8 mouse cellular contexts compared by ENCODE assay signal in genomic region chr19:10239975-10240653, GRCm38 (mm10). TPM values are rescaled to one million over a fixed set of nuclear protein-coding genes. Genes with fewer than 3 reads are reported as not detected.
DNase-seq lines count a peak whose midpoint lies in the region; ATAC-seq and TF ChIP-seq lines count a peak whose summit lies in the region.

No protein-coding gene starts in this region.

- 2% methylated on average over 26 of the region's 26 CpGs for WGBS in embryonic facial prominence, embryonic 11.5 days
- WGBS in intestine, embryonic 15.5 days: 1% methylated on average over 26 of the region's 26 CpGs
- WGBS in neural tube, embryonic 12.5 days: 7% methylated on average over 26 of the region's 26 CpGs

- peak; percentile 24 for ATAC-seq in embryonic facial prominence, embryonic 11.5 days (replicated peaks; ENCODE audit: insufficient number of reproducible peaks, low FRiP score, low TSS enrichment, low read depth)
- peak; percentile 31; the same call in 1 of the 2 replicates for ATAC-seq in intestine, embryonic 15.5 days
- ATAC-seq in neural tube, embryonic 12.5 days (ENCODE audit: low FRiP score, low read depth): peak; percentile 41; the same call in 1 of the 2 replicates

- H3K4me1 ChIP-seq in embryonic facial prominence, embryonic 11.5 days (ENCODE audit: control insufficient read depth, insufficient read depth, low read length): peaks cover 10% of the 10 kb centered on the region; the same call in 1 of the 2 replicates
- peaks cover 34% of the 10 kb centered on the region for H3K4me1 ChIP-seq in intestine, embryonic 15.5 days (replicated peaks)
- peaks cover 17% of the 10 kb centered on the region for H3K4me1 ChIP-seq in neural tube, embryonic 12.5 days

- DNase-seq in layer of hippocampus, adult 2 months (ENCODE audit: low spot score in 2 of 2): no peak
- DNase-seq in layer of hippocampus, adult 9-11 months: no peak
- DNase-seq in embryonic facial prominence, embryonic 11.5 days (ENCODE audit: low spot score): no peak
- no peak for DNase-seq in cerebellum, adult 9-10 months
- no peak for DNase-seq in cerebellum, postnatal 14 days
- DNase-seq in cerebellum, adult 8-10 months: no peak

- H3K36me3 ChIP-seq in embryonic facial prominence, embryonic 11.5 days (replicated peaks; ENCODE audit: control insufficient read depth, insufficient read depth, low read depth, low read length): no peaks in the 10 kb centered on the region
- no peaks in the 10 kb centered on the region for H3K36me3 ChIP-seq in intestine, embryonic 15.5 days
- no peaks in the 10 kb centered on the region for H3K36me3 ChIP-seq in neural tube, embryonic 12.5 days

- no peaks in the 10 kb centered on the region for H3K27me3 ChIP-seq in embryonic facial prominence, embryonic 11.5 days (ENCODE audit: control insufficient read depth, insufficient read depth, low read length)
- H3K27me3 ChIP-seq in intestine, embryonic 15.5 days (replicated peaks): no peaks in the 10 kb centered on the region
- peaks cover 15% of the 10 kb centered on the region for H3K27me3 ChIP-seq in neural tube, embryonic 12.5 days (replicated peaks)

- H3K9ac ChIP-seq in embryonic facial prominence, embryonic 11.5 days (replicated peaks; ENCODE audit: low read length): peak overlapping the region; percentile 73
- peak overlapping the region; percentile 84 for H3K9ac ChIP-seq in intestine, embryonic 15.5 days
- peak overlapping the region; percentile 55; the same call in 1 of the 2 replicates for H3K9ac ChIP-seq in neural tube, embryonic 12.5 days

- no peaks in the 10 kb centered on the region for H3K9me3 ChIP-seq in embryonic facial prominence, embryonic 11.5 days (replicated peaks; ENCODE audit: control insufficient read depth, low read length)
- no peaks in the 10 kb centered on the region for H3K9me3 ChIP-seq in intestine, embryonic 15.5 days
- no peaks in the 10 kb centered on the region for H3K9me3 ChIP-seq in neural tube, embryonic 12.5 days

- H3K27ac ChIP-seq in layer of hippocampus, adult 2 months: peak overlapping the region; percentile 75
- no peak overlapping the region for H3K27ac ChIP-seq in embryonic facial prominence, embryonic 11.5 days (replicated peaks; ENCODE audit: low read depth, low read length)
- peak overlapping the region; percentile 56 for H3K27ac ChIP-seq in intestine, embryonic 15.5 days
- H3K27ac ChIP-seq in neural tube, embryonic 12.5 days: no peak overlapping the region

- TF ChIP-seq CTCF in layer of hippocampus, adult 2 months (conservative IDR thresholded peaks at IDR 0.05): no peak

- H3K4me3 ChIP-seq in layer of hippocampus, adult 2 months: peak overlapping the region; percentile 53
- peak overlapping the region; percentile 49 for H3K4me3 ChIP-seq in embryonic facial prominence, embryonic 11.5 days (ENCODE audit: low read depth, low read length)
- H3K4me3 ChIP-seq in intestine, embryonic 15.5 days (replicated peaks): peak overlapping the region; percentile 63
- peak overlapping the region; percentile 43 for H3K4me3 ChIP-seq in neural tube, embryonic 12.5 days

- peak overlapping the region; percentile 83 for H3K4me2 ChIP-seq in embryonic facial prominence, embryonic 11.5 days (ENCODE audit: low read depth, low read length)
- peak overlapping the region; percentile 93 for H3K4me2 ChIP-seq in intestine, embryonic 15.5 days (replicated peaks)
- peak overlapping the region; percentile 83 for H3K4me2 ChIP-seq in neural tube, embryonic 12.5 days (replicated peaks)

RNA-seq across cellular contexts. Expression of gene Myrf, which starts 0.4 kb away (rescaled TPM):
- 10 to 100 TPM; 27.0 to 27.8 TPM for total RNA-seq in layer of hippocampus, adult 2 months (2021)
- 2.4 and 2.6 TPM in 2 replicates for polyA plus RNA-seq in embryonic facial prominence, embryonic 11.5 days (2014; fragmentation: Nextera tagmentation; extraction: Ambion mirVana)
- polyA plus RNA-seq in intestine, embryonic 15.5 days (2015; fragmentation: Nextera tagmentation; extraction: Ambion mirVana): 12.0 and 14.4 TPM in 2 replicates
- 1.0 and 1.4 TPM in 2 replicates for polyA plus RNA-seq in neural tube, embryonic 12.5 days (2016; fragmentation: Nextera tagmentation; extraction: Ambion mirVana)

RNA-seq across cellular contexts. Expression of gene Fen1, which starts 36.1 kb away (rescaled TPM):
- total RNA-seq in layer of hippocampus, adult 2 months (2021): 10 to 100 TPM in 1 of 2 experiments, 1 to 10 TPM in 1; 9.6 to 12.2 TPM
- polyA plus RNA-seq in embryonic facial prominence, embryonic 11.5 days (2014; fragmentation: Nextera tagmentation; extraction: Ambion mirVana): 130 and 134 TPM in 2 replicates
- 92.2 and 97.4 TPM in 2 replicates for polyA plus RNA-seq in intestine, embryonic 15.5 days (2015; fragmentation: Nextera tagmentation; extraction: Ambion mirVana)
- 69.6 and 73.6 TPM in 2 replicates for polyA plus RNA-seq in neural tube, embryonic 12.5 days (2016; fragmentation: Nextera tagmentation; extraction: Ambion mirVana)

RNA-seq across cellular contexts. Expression of gene Tmem258, which starts 36.3 kb away (rescaled TPM):
- 10 to 100 TPM; 74.0 to 79.7 TPM for total RNA-seq in layer of hippocampus, adult 2 months (2021)
- 344 and 377 TPM in 2 replicates for polyA plus RNA-seq in embryonic facial prominence, embryonic 11.5 days (2014; fragmentation: Nextera tagmentation; extraction: Ambion mirVana)
- polyA plus RNA-seq in intestine, embryonic 15.5 days (2015; fragmentation: Nextera tagmentation; extraction: Ambion mirVana): 470 and 520 TPM in 2 replicates
- polyA plus RNA-seq in neural tube, embryonic 12.5 days (2016; fragmentation: Nextera tagmentation; extraction: Ambion mirVana): 342 and 348 TPM in 2 replicates

RNA-seq across cellular contexts. Expression of gene Fads1, which starts 57.4 kb away (rescaled TPM):
- 100 to 1,000 TPM; 191 to 198 TPM for total RNA-seq in layer of hippocampus, adult 2 months (2021)
- 125 and 130 TPM in 2 replicates for polyA plus RNA-seq in embryonic facial prominence, embryonic 11.5 days (2014; fragmentation: Nextera tagmentation; extraction: Ambion mirVana)
- 145 and 146 TPM in 2 replicates for polyA plus RNA-seq in intestine, embryonic 15.5 days (2015; fragmentation: Nextera tagmentation; extraction: Ambion mirVana)
- polyA plus RNA-seq in neural tube, embryonic 12.5 days (2016; fragmentation: Nextera tagmentation; extraction: Ambion mirVana): 162 and 167 TPM in 2 replicates

Comparison
In these comparisons a context has a peak if more than half of its experiments do, and no peak if none do; other contexts are left out.
1. H3K27ac ChIP-seq: peak in layer of hippocampus, adult 2 months (single experiment) and intestine, embryonic 15.5 days (single experiment); none in embryonic facial prominence, embryonic 11.5 days (single experiment) and neural tube, embryonic 12.5 days (single experiment).
2. Peak in every context shown above with its lines, with median percentiles within 50 percentile points of each other: H3K4me3 ChIP-seq, ATAC-seq, H3K4me2 ChIP-seq and H3K9ac ChIP-seq.